Mouse (Mus musculus) limb, embryonic 12.5 days (tissue): ENCODE measurements around the gene Bbox1. TPM values are rescaled to one million over a fixed set of nuclear protein-coding genes. Genes with fewer than 3 reads are reported as not detected.

Experiments
- ATAC-seq: fragments of 200-750 bp; cut with Nextera tagmentation; 2 replicates; pipeline ENCODE4 v1.8.0; 2017; ENCODE audit warnings: low read depth, moderate TSS enrichment; ENCODE audit not compliant: insufficient number of reproducible peaks, insufficient read depth, low FRiP score, low TSS enrichment
- H3K27ac ChIP-seq: fragments of 300-500 bp; sonication (generic); 2 replicates; pipeline ENCODE4 v1.5.1; 2016; ENCODE audit warnings: mild to moderate bottlenecking, moderate library complexity
- H3K27me3 ChIP-seq: fragments of 300-500 bp; sonication (generic); 2 replicates; pipeline ENCODE4 v1.6.1; 2016; ENCODE audit warnings: mild to moderate bottlenecking, moderate library complexity
- H3K36me3 ChIP-seq: fragments of 300-500 bp; sonication (generic); 2 replicates; pipeline ENCODE4 v1.6.1; 2016; ENCODE audit warnings: mild to moderate bottlenecking, moderate library complexity
- H3K4me1 ChIP-seq: fragments of 300-500 bp; sonication (generic); replicated peaks from 2 replicates; pipeline ENCODE4 v1.6.1; 2016
- H3K4me2 ChIP-seq: fragments of 300-500 bp; sonication (generic); 2 replicates; pipeline ENCODE4 v1.6.1; 2016; ENCODE audit warnings: mild to moderate bottlenecking, moderate library complexity
- H3K4me3 ChIP-seq: fragments of 300-500 bp; sonication (generic); replicated peaks from 2 replicates; pipeline ENCODE4 v1.5.1; 2016; ENCODE audit warnings: mild to moderate bottlenecking
- H3K9ac ChIP-seq: fragments of 300-500 bp; sonication (generic); replicated peaks from 2 replicates; pipeline ENCODE4 v1.6.1; 2016; ENCODE audit warnings: mild to moderate bottlenecking, moderate library complexity
- H3K9me3 ChIP-seq: fragments of 300-500 bp; sonication (generic); 2 replicates; pipeline ENCODE4 v1.6.1; 2016; ENCODE audit warnings: mild to moderate bottlenecking, moderate library complexity
- WGBS: fragments of 180-500 bp; shearing (Covaris S2); methylation state at CpG from one replicate; pipeline ENCODE4 v1.1.7; 2016; 5-methylcytosine and 5-hydroxymethylcytosine counted together
- polyA plus RNA-seq: library from polyadenylated mRNA; unstranded; fragments of >200 nt; fragmentation: Nextera tagmentation; extraction: Ambion mirVana; gene quantifications from 2 replicates; pipeline ENCODE4 v1.2.1, GENCODE M21; 2016

Bbox1 gene
- polyA plus RNA-seq, result 0.24 and 0.43 TPM in 2 replicates

GRCm38 (mm10) chr2:110314509-110315155, at the start of gene Bbox1:
Gene Bbox1 (minus strand): TSS chr2:110314560.
- Histone ChIP-seq H3K9ac (no peak within 1 kb of the TSS), H3K36me3 (no peaks in the 10 kb centered on the region), H3K4me1 (no peaks in the 10 kb centered on the region), H3K4me2 (no peak within 1 kb of the TSS), H3K4me3 (no peak within 1 kb of the TSS), H3K27ac (no peak within 1 kb of the TSS), H3K27me3 (no peaks in the 10 kb centered on the region), H3K9me3 (no peaks in the 10 kb centered on the region)
- no peak for ATAC-seq
- 85% methylated on average over 6 of the region's 6 CpGs for WGBS

GRCm38 (mm10) chr2:110363855-110364254, 49.5 kb upstream of the Bbox1 start:
- ATAC-seq, result no peak
- Histone ChIP-seq H3K9ac (no peak overlapping the region), H3K27ac (no peak overlapping the region), H3K4me1 (no peaks in the 10 kb centered on the region; the same call in 1 of the 2 replicates), H3K36me3 (no peaks in the 10 kb centered on the region), H3K4me2 (no peak overlapping the region), H3K9me3 (no peaks in the 10 kb centered on the region), H3K4me3 (no peak overlapping the region), H3K27me3 (no peaks in the 10 kb centered on the region; the same call in 1 of the 2 replicates)
- WGBS, result 71% methylated on average over 3 of the region's 3 CpGs

- 1% methylated on average over 33 of the region's 33 CpGs for WGBS
These were observed 48.3 kb upstream of the Bbox1 start, which contains the start of gene Fibin for GRCm38 (mm10) chr2:110362432-110363283. Gene Fibin (minus strand): TSS chr2:110363183.

GRCm38 (mm10) chr2:110353302-110353970, 39.1 kb upstream of the Bbox1 start:
- Histone ChIP-seq H3K4me2 (no peak overlapping the region), H3K9ac (no peak overlapping the region), H3K9me3 (no peaks in the 10 kb centered on the region), H3K27me3 (no peaks in the 10 kb centered on the region), H3K4me1 (peaks cover 5% of the 10 kb centered on the region; the same call in 1 of the 2 replicates), H3K27ac (peak overlapping the region; percentile 32; the same call in 1 of the 2 replicates), H3K36me3 (no peaks in the 10 kb centered on the region), H3K4me3 (no peak overlapping the region)
- ATAC-seq, result no peak
- WGBS, result 75% methylated on average over 5 of the region's 5 CpGs

More at GRCm38 (mm10) chr2:110362432-110363283, 48.3 kb upstream of the Bbox1 start, which contains the start of gene Fibin:
- peak within 1 kb of the TSS; percentile 68 for H3K4me2 ChIP-seq
- H3K4me3 ChIP-seq, result peak within 1 kb of the TSS; percentile 57
- H3K9ac ChIP-seq, result peak within 1 kb of the TSS; percentile 70
- peak; percentile 80 for ATAC-seq
- H3K4me1 ChIP-seq, result no peaks in the 10 kb centered on the region; the same call in 1 of the 2 replicates
- no peaks in the 10 kb centered on the region; the same call in 1 of the 2 replicates for H3K27me3 ChIP-seq
- peak within 1 kb of the TSS; percentile 94 for H3K27ac ChIP-seq
- no peaks in the 10 kb centered on the region for H3K36me3 ChIP-seq
- no peaks in the 10 kb centered on the region for H3K9me3 ChIP-seq

GRCm38 (mm10) chr2:110351843-110352251, 37.5 kb upstream of the Bbox1 start:
- Histone ChIP-seq H3K9ac (no peak overlapping the region), H3K9me3 (no peaks in the 10 kb centered on the region), H3K36me3 (no peaks in the 10 kb centered on the region), H3K4me3 (no peak overlapping the region), H3K27me3 (no peaks in the 10 kb centered on the region), H3K4me1 (peaks cover 5% of the 10 kb centered on the region; the same call in 1 of the 2 replicates), H3K4me2 (no peak overlapping the region), H3K27ac (no peak overlapping the region)
- no peak for ATAC-seq
- 68% methylated on average over 5 of the region's 5 CpGs for WGBS

GRCm38 (mm10) chr2:110351406-110351805, 37.0 kb upstream of the Bbox1 start:
- H3K27ac ChIP-seq, result no peak overlapping the region
- H3K4me3 ChIP-seq, result no peak overlapping the region
- H3K9me3 ChIP-seq, result no peaks in the 10 kb centered on the region
- H3K27me3 ChIP-seq, result no peaks in the 10 kb centered on the region
- no peaks in the 10 kb centered on the region for H3K36me3 ChIP-seq
- 83% methylated on average over 1 of the region's 1 CpGs for whole genome bisulfite sequencing
- ATAC-seq, result no peak
- no peak overlapping the region for H3K4me2 ChIP-seq
- peaks cover 5% of the 10 kb centered on the region; the same call in 1 of the 2 replicates for H3K4me1 ChIP-seq
- H3K9ac ChIP-seq, result no peak overlapping the region

- Histone ChIP-seq H3K36me3 (no peaks in the 10 kb centered on the region), H3K9me3 (no peaks in the 10 kb centered on the region), H3K9ac (no peak overlapping the region), H3K27ac (no peak overlapping the region), H3K4me1 (no peaks in the 10 kb centered on the region), H3K4me3 (no peak overlapping the region), H3K27me3 (no peaks in the 10 kb centered on the region), H3K4me2 (no peak overlapping the region)
- no peak for ATAC-seq
These were observed 14.6 kb upstream of the Bbox1 start for GRCm38 (mm10) chr2:110328953-110329352.

- Histone ChIP-seq H3K9me3 (no peaks in the 10 kb centered on the region), H3K4me1 (no peaks in the 10 kb centered on the region), H3K4me3 (no peak overlapping the region), H3K9ac (no peak overlapping the region), H3K27me3 (no peaks in the 10 kb centered on the region), H3K4me2 (no peak overlapping the region), H3K36me3 (no peaks in the 10 kb centered on the region), H3K27ac (no peak overlapping the region)
- 83% methylated on average over 4 of the region's 4 CpGs for WGBS
- ATAC-seq, result no peak
These were observed 5.6 kb upstream of the Bbox1 start for GRCm38 (mm10) chr2:110319949-110320348.

GRCm38 (mm10) chr2:110319266-110319665, 4.9 kb upstream of the Bbox1 start:
- Histone ChIP-seq H3K9me3 (no peaks in the 10 kb centered on the region), H3K4me2 (no peak overlapping the region), H3K9ac (no peak overlapping the region), H3K4me3 (no peak overlapping the region), H3K27ac (no peak overlapping the region), H3K36me3 (no peaks in the 10 kb centered on the region), H3K4me1 (no peaks in the 10 kb centered on the region), H3K27me3 (no peaks in the 10 kb centered on the region)
- WGBS, result 77% methylated on average over 1 of the region's 1 CpGs
- ATAC-seq, result no peak

- H3K27ac ChIP-seq, result no peak overlapping the region
- no peaks in the 10 kb centered on the region for H3K36me3 ChIP-seq
- no peaks in the 10 kb centered on the region for H3K9me3 ChIP-seq
- no peak overlapping the region for H3K9ac ChIP-seq
- 100% methylated on average over 1 of the region's 1 CpGs for WGBS
- H3K4me1 ChIP-seq, result no peaks in the 10 kb centered on the region
- H3K4me2 ChIP-seq, result no peak overlapping the region
- ATAC-seq, result no peak
- H3K27me3 ChIP-seq, result no peaks in the 10 kb centered on the region
- H3K4me3 ChIP-seq, result no peak overlapping the region
These were observed 4.4 kb upstream of the Bbox1 start for GRCm38 (mm10) chr2:110318719-110319118.
